Mouse (Mus musculus): ENCODE data around the gene Macf1. TPM values are rescaled to one million over a fixed set of nuclear protein-coding genes. Genes with fewer than 3 reads are reported as not detected.

Macf1 gene
- polyA plus RNA-seq, 1 experiment, result 251 TPM

GRCm38 (mm10) chr4:123572434-123573336 lies 111.5 kb downstream of the Macf1 start:
- H3K4me3 ChIP-seq (ENCODE audit: low read depth, low read length), result peak overlapping the region; percentile 16
- peaks cover 2% of the 10 kb centered on the region for H3K4me1 ChIP-seq (ENCODE audit: control insufficient read depth, insufficient read depth, low read length)
- H3K9ac ChIP-seq (ENCODE audit: low read depth, poor library complexity, severe bottlenecking), result no peak overlapping the region
- no peak for TF ChIP-seq EP300 (IDR thresholded peaks at IDR 0.05; ENCODE audit: insufficient read depth, low read depth, low read length)
- no peaks in the 10 kb centered on the region; the same call in 1 of the 2 replicates for H3K36me3 ChIP-seq (ENCODE audit: control insufficient read depth, insufficient read depth, low read length, poor library complexity, severe bottlenecking)
- no peaks in the 10 kb centered on the region for H3K9me3 ChIP-seq (replicated peaks; ENCODE audit: control insufficient read depth, insufficient read depth, low read length, poor library complexity, severe bottlenecking)
- peak overlapping the region; percentile 23 for H3K27ac ChIP-seq (ENCODE audit: insufficient read depth, low read length)
- no peaks in the 10 kb centered on the region for H3K27me3 ChIP-seq (ENCODE audit: control insufficient read depth, insufficient read depth, low read length, poor library complexity, severe bottlenecking)

- no peaks in the 10 kb centered on the region for H3K27me3 ChIP-seq (ENCODE audit: control insufficient read depth, insufficient read depth, low read length, poor library complexity, severe bottlenecking)
- H3K27ac ChIP-seq (ENCODE audit: insufficient read depth, low read length), result no peak overlapping the region
- H3K4me3 ChIP-seq (ENCODE audit: low read depth, low read length), result no peak overlapping the region
- no peak for TF ChIP-seq EP300 (IDR thresholded peaks at IDR 0.05; ENCODE audit: insufficient read depth, low read depth, low read length)
- no peak for TF ChIP-seq CTCF (IDR thresholded peaks at IDR 0.05; ENCODE audit: low read depth, low read length)
- H3K9ac ChIP-seq (ENCODE audit: low read depth, poor library complexity, severe bottlenecking), result no peak overlapping the region
- H3K9me3 ChIP-seq (replicated peaks; ENCODE audit: control insufficient read depth, insufficient read depth, low read length, poor library complexity, severe bottlenecking), result no peaks in the 10 kb centered on the region
- H3K36me3 ChIP-seq (ENCODE audit: control insufficient read depth, insufficient read depth, low read length, poor library complexity, severe bottlenecking), result no peaks in the 10 kb centered on the region; the same call in 1 of the 2 replicates
- peaks cover 2% of the 10 kb centered on the region for H3K4me1 ChIP-seq (ENCODE audit: control insufficient read depth, insufficient read depth, low read length)
These were observed 112.3 kb downstream of the Macf1 start for GRCm38 (mm10) chr4:123571869-123572268.

- Histone ChIP-seq H3K4me3 (ENCODE audit: low read depth, low read length) (0 out of 2 replicates have a peak overlapping the region, but pooled peaks have one; percentile 25), H3K4me1 (ENCODE audit: control insufficient read depth, insufficient read depth, low read length) (peaks cover 4% of the 10 kb centered on the region), H3K9ac (ENCODE audit: low read depth, poor library complexity, severe bottlenecking) (no peak overlapping the region), H3K9me3 (replicated peaks; ENCODE audit: control insufficient read depth, insufficient read depth, low read length, poor library complexity, severe bottlenecking) (no peaks in the 10 kb centered on the region), H3K27ac (ENCODE audit: insufficient read depth, low read length) (peak overlapping the region; percentile 88), H3K27me3 (ENCODE audit: control insufficient read depth, insufficient read depth, low read length, poor library complexity, severe bottlenecking) (no peaks in the 10 kb centered on the region), H3K36me3 (ENCODE audit: control insufficient read depth, insufficient read depth, low read length, poor library complexity, severe bottlenecking) (no peaks in the 10 kb centered on the region)
- TF ChIP-seq CTCF (IDR thresholded peaks at IDR 0.05; ENCODE audit: low read depth, low read length), result no peak
- no peak for TF ChIP-seq POLR2A (IDR thresholded peaks at IDR 0.05; ENCODE audit: insufficient read depth, low read length)
- no peak for TF ChIP-seq EP300 (IDR thresholded peaks at IDR 0.05; ENCODE audit: insufficient read depth, low read depth, low read length)
These were observed 118.8 kb downstream of the Macf1 start for GRCm38 (mm10) chr4:123565291-123565861.

GRCm38 (mm10) chr4:123564051-123564791 lies 119.9 kb downstream of the Macf1 start:
- Histone ChIP-seq H3K27ac (ENCODE audit: insufficient read depth, low read length) (peak overlapping the region; percentile 47), H3K27me3 (ENCODE audit: control insufficient read depth, insufficient read depth, low read length, poor library complexity, severe bottlenecking) (no peaks in the 10 kb centered on the region), H3K9ac (ENCODE audit: low read depth, poor library complexity, severe bottlenecking) (peak overlapping the region; percentile 5; the same call in 1 of the 2 replicates), H3K9me3 (replicated peaks; ENCODE audit: control insufficient read depth, insufficient read depth, low read length, poor library complexity, severe bottlenecking) (no peaks in the 10 kb centered on the region), H3K4me3 (ENCODE audit: low read depth, low read length) (peak overlapping the region; percentile 54), H3K4me1 (ENCODE audit: control insufficient read depth, insufficient read depth, low read length) (peaks cover 4% of the 10 kb centered on the region), H3K36me3 (ENCODE audit: control insufficient read depth, insufficient read depth, low read length, poor library complexity, severe bottlenecking) (no peaks in the 10 kb centered on the region)
- no peak for TF ChIP-seq CTCF (IDR thresholded peaks at IDR 0.05; ENCODE audit: low read depth, low read length)
- no peak for TF ChIP-seq POLR2A (IDR thresholded peaks at IDR 0.05; ENCODE audit: insufficient read depth, low read length)
- 0 out of 2 replicates have a peak, but pooled peaks have one; percentile 11 for TF ChIP-seq EP300 (IDR thresholded peaks at IDR 0.05; ENCODE audit: insufficient read depth, low read depth, low read length)

GRCm38 (mm10) chr4:123562177-123562815 lies 121.9 kb downstream of the Macf1 start:
- H3K9ac ChIP-seq (ENCODE audit: low read depth, poor library complexity, severe bottlenecking), result no peak overlapping the region
- no peaks in the 10 kb centered on the region for H3K27me3 ChIP-seq (ENCODE audit: control insufficient read depth, insufficient read depth, low read length, poor library complexity, severe bottlenecking)
- peaks cover 4% of the 10 kb centered on the region for H3K4me1 ChIP-seq (ENCODE audit: control insufficient read depth, insufficient read depth, low read length)
- no peaks in the 10 kb centered on the region for H3K9me3 ChIP-seq (replicated peaks; ENCODE audit: control insufficient read depth, insufficient read depth, low read length, poor library complexity, severe bottlenecking)
- H3K36me3 ChIP-seq (ENCODE audit: control insufficient read depth, insufficient read depth, low read length, poor library complexity, severe bottlenecking), result no peaks in the 10 kb centered on the region
- TF ChIP-seq EP300 (IDR thresholded peaks at IDR 0.05; ENCODE audit: insufficient read depth, low read depth, low read length) (no peak), POLR2A (IDR thresholded peaks at IDR 0.05; ENCODE audit: insufficient read depth, low read length) (no peak), CTCF (IDR thresholded peaks at IDR 0.05; ENCODE audit: low read depth, low read length) (no peak)
- H3K27ac ChIP-seq (ENCODE audit: insufficient read depth, low read length), result no peak overlapping the region
- no peak overlapping the region for H3K4me3 ChIP-seq (ENCODE audit: low read depth, low read length)

All from ES-Bruce4 (cell line).